Mouse (Mus musculus): ENCODE measurements at regions not wholly inside any gene's neighbourhood (a gene's known extent, or its start where the extent isn't known, plus 50 kb on each side); places are given as distances from the start of the nearest gene placed in this dataset.

DNA sequence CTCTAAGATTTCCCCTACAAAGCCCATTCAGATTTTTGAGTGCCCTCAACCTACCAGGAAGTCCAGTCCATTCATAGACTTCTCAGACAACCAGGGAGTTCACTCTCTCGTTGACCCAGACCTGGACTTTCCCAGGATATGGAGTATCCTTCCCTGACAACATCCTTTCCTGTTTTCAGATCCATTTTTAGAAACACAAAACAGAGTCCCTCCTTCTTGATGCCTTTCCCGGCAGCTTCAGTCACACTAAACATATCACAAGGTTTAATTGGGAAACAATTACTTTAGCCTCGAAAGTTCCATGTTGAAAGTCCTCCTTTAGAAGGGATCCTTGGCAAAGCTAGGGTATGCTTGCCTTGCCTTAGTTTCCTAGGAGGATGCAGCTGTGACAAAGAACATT is 51.8 kb upstream of the Vash1 start:
- H3K27ac ChIP-seq (ENCODE audit: low read depth, low read length): no peak overlapping the region
- DNase-seq (ENCODE audit: low spot score) (no peak), ATAC-seq (ENCODE audit: low FRiP score) (no peak)
- H3K4me3 ChIP-seq (ENCODE audit: low read depth, low read length): no peak overlapping the region
- no peaks in the 10 kb centered on the region for H3K9me3 ChIP-seq (ENCODE audit: low read length)
- no peak overlapping the region for H3K4me2 ChIP-seq (ENCODE audit: low read depth, low read length, poor library complexity, severe bottlenecking)
- no peaks in the 10 kb centered on the region for H3K4me1 ChIP-seq (ENCODE audit: insufficient read depth, low read length)
- no peaks in the 10 kb centered on the region for H3K36me3 ChIP-seq (ENCODE audit: insufficient read depth, low read length)
- no peak overlapping the region for H3K9ac ChIP-seq (replicated peaks; ENCODE audit: low read length, poor library complexity, severe bottlenecking)
- 65% methylated on average over 3 of the region's 3 CpGs for WGBS
- TF ChIP-seq CTCF (IDR thresholded peaks at IDR 0.05): no peak
- H3K27me3 ChIP-seq (ENCODE audit: insufficient read depth, low read length): no peaks in the 10 kb centered on the region

DNA sequence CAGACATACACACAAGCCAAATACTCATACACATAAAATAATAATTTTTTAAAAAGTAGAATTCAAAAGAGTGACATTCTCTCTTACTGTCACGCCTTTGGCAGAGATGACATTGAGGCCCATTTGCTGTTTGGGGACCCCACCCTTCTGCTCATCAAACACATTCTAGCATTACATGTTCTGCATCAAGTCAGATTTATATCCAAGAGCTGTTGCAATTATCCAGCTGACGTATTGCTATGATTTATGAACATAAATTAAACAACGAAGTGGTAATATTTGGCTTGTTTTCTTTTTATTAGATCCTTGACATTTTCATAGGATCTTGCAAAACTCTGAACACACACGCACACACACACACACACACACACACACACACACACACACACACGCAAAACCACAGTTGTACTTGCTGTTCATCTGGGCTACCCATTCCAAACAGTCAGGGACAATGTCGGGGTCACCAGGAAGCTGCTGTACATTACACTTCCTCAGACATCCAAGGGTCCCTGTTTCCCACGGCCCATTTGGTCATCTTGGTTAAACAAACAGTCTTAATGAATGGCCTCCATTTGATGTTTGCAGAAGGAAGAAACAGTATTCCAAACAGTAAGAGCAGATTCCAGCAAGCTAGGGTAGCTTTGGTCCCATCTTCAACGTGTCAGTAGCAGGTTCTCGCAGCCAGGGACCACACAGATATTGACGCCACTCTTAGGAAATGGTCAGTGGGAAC is 50.3 kb upstream of the Vash1 start:
- Histone ChIP-seq H3K27ac (ENCODE audit: low read depth, low read length) (no peak overlapping the region), H3K4me1 (ENCODE audit: insufficient read depth, low read length) (no peaks in the 10 kb centered on the region), H3K9ac (replicated peaks; ENCODE audit: low read length, poor library complexity, severe bottlenecking) (no peak overlapping the region), H3K4me2 (ENCODE audit: low read depth, low read length, poor library complexity, severe bottlenecking) (no peak overlapping the region), H3K9me3 (ENCODE audit: low read length) (no peaks in the 10 kb centered on the region), H3K27me3 (ENCODE audit: insufficient read depth, low read length) (no peaks in the 10 kb centered on the region), H3K36me3 (ENCODE audit: insufficient read depth, low read length) (no peaks in the 10 kb centered on the region), H3K4me3 (ENCODE audit: low read depth, low read length) (no peak overlapping the region)
- ATAC-seq (ENCODE audit: low FRiP score) (no peak), DNase-seq (ENCODE audit: low spot score) (no peak)
- 88% methylated on average over 10 of the region's 10 CpGs for WGBS
- no peak for TF ChIP-seq CTCF (IDR thresholded peaks at IDR 0.05)
